Mouse (Mus musculus): ENCODE data around the gene Dnm1. TPM values are rescaled to one million over a fixed set of nuclear protein-coding genes. Genes with fewer than 3 reads are reported as not detected.
"Not testable (repeated sequence)": the region's sequence is repeated elsewhere in the genome, so short reads cannot be mapped to it uniquely, and the experiment has no call there.

Gene Dnm1
- total RNA-seq, 2 experiments from 2014 or later: 1,274 to 1,381 TPM

DNA sequence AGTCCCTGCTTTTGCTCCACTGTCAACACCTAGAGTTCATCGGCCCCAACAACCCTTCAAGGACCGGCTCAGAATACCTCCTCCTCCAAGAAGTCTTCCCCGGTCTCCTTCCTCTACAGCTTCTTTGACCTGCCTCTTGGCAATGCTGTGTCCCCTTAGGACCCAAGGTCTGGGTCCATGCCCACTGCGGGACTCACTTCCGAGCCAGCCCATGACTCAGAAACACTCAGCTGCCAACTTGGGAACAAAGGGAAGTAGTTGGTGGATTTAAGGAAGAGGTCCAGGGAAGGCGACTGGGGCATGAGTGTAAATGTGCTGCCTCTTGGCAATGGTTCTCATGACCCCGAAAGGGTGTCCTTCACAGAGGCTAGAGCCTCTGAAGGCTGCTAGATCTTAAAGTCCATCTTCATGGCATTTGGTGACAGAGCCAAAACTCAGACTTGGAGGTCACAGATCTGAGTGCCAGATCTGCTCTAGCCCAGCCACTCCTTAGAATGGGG is 26.9 kb upstream of the Dnm1 start:
- Histone ChIP-seq H3K4me3 (peak overlapping the region; percentile 3; the same call in 1 of the 2 replicates), H3K27ac (0 out of 2 replicates have a peak overlapping the region, but pooled peaks have one; percentile 92)
- TF ChIP-seq CTCF (conservative IDR thresholded peaks at IDR 0.05): no peak
- no peak for DNase-seq (ENCODE audit: low spot score in 2 of 2)

- no peak for DNase-seq (ENCODE audit: low spot score in 2 of 2)
- no peak overlapping the region for H3K4me3 ChIP-seq
- no peak overlapping the region for H3K27ac ChIP-seq
- no peak for TF ChIP-seq CTCF (conservative IDR thresholded peaks at IDR 0.05)
These were observed 23.8 kb upstream of the Dnm1 start for GRCm38 (mm10) chr2:32376963-32377362.

DNA sequence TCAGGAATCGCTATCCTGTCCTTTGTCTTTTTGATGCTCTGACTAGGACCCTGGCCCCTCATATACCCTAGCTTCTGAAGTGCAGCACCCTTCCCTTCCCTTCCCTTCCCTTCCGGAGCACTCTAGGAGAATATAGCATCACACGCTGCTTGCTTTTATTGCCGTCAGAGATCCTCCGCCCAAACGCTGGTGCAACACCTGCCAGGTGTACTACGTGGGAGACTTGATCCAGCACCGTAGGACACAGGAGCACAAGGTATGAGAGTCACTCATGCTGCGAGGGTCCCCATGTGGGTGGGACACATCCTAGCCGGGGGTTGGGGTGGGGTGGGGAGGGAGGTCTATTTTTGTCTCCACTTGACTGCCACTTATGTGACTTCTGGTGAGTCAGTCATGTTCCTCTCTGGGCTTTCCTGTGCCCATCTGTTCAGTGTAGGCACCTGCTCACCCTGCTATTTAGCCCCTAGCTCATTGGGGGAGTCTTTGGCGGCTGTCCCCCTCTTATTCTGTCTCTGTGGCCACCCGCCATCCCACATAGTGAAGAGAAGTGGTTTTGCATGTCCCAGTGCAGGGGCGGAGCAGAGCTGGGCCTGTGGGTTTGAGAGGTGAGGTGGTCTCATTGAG is 22.3 kb upstream of the Dnm1 start:
- peak overlapping the region; percentile 51; the same call in 1 of the 2 replicates for H3K27ac ChIP-seq
- DNase-seq (ENCODE audit: low spot score in 2 of 2): peak in 1 of 2 experiments; percentile 24
- TF ChIP-seq CTCF (conservative IDR thresholded peaks at IDR 0.05): no peak
- no peak overlapping the region for H3K4me3 ChIP-seq

DNA sequence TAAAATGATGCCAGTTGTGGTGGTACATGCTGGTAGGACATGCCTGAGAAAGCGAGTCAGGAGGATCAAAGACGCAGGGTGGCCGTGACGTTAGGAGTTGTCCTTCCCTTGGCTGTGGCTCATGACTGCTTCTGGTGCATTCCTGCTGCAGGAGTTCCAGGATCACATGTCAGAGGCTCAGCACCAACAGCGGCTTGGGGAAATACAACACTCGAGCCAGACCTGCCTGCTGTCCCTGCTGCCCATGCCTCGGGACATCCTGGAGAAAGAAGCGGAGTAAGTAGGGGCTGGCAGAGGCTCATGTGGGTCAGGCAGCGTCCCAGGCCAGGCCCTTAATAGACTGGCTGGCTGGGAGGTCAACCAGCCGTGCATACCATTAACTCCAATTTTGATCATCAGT is 21.1 kb upstream of the Dnm1 start:
- TF ChIP-seq CTCF (conservative IDR thresholded peaks at IDR 0.05): no peak
- no peak overlapping the region for H3K27ac ChIP-seq
- no peak overlapping the region for H3K4me3 ChIP-seq
- DNase-seq (ENCODE audit: low spot score in 2 of 2): no peak

- no peak for TF ChIP-seq CTCF (conservative IDR thresholded peaks at IDR 0.05)
- no peak for DNase-seq (ENCODE audit: low spot score in 2 of 2)
These were observed 14.2 kb upstream of the Dnm1 start for GRCm38 (mm10) chr2:32367315-32367714.

GRCm38 (mm10) chr2:32364121-32364520 is 11.0 kb upstream of the Dnm1 start:
- DNase-seq (ENCODE audit: low spot score in 2 of 2): no peak
- Histone ChIP-seq H3K4me3 (peak overlapping the region; percentile 79; the same call in 1 of the 2 replicates), H3K27ac (no peak overlapping the region)
- TF ChIP-seq CTCF (conservative IDR thresholded peaks at IDR 0.05): no peak

More at GRCm38 (mm10) chr2:32367315-32367714, 14.2 kb upstream of the Dnm1 start:
- Histone ChIP-seq H3K27ac (no peak overlapping the region), H3K4me3 (no peak overlapping the region)

DNA sequence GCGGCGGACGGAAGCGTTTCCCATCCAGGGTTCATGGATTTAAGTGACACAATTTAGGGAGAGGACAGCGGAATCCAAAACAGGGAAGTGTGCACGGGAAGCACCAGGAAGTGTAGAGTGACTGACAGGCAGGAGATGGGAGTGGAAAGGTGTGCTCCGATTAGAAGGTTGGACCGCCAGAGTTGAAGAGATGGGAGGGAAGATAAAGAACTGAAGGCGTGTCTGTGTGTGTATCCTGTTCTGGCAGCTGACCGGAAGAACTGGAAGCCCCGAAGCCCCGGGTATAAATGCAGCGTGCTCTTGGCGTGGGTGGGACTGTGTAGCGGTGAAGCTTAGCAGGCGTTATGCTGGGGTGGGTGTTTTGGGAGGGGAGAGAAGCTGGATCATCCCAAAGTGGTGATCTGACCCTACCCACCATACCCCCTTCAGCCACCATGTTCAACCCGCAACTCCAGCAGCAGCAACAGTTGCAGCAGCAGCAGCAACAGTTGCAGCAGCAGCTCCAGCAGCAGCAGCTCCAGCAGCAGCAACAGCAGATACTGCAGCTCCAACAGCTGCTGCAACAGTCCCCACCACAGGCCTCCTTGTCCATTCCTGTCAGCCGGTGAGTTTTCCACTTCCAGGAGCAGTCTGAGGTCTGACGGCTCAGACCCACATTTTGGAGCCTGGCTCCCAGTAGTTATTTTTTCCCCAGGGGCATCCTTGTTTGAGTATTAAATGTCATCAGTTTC is 10.4 kb upstream of the Dnm1 start:
- DNase-seq (ENCODE audit: low spot score in 2 of 2): no peak
- TF ChIP-seq CTCF (conservative IDR thresholded peaks at IDR 0.05): no peak
- Histone ChIP-seq H3K27ac (peak overlapping the region; percentile 96), H3K4me3 (peak overlapping the region; percentile 79)

- DNase-seq (ENCODE audit: low spot score in 2 of 2): peak; percentile 84 to 93
- Histone ChIP-seq H3K27ac (peak overlapping the region; percentile 96), H3K4me3 (peak overlapping the region; percentile 79)
- TF ChIP-seq CTCF (conservative IDR thresholded peaks at IDR 0.05): peak; percentile 98
These were observed 9.7 kb upstream of the Dnm1 start for GRCm38 (mm10) chr2:32362817-32363340.

- Histone ChIP-seq H3K27ac (peak overlapping the region; percentile 96), H3K4me3 (peak overlapping the region; percentile 79)
- not testable (repeated sequence) for DNase-seq (ENCODE audit: low spot score in 2 of 2)
These were observed 9.1 kb upstream of the Dnm1 start for GRCm38 (mm10) chr2:32362274-32362673.

GRCm38 (mm10) chr2:32361437-32361836 is 8.3 kb upstream of the Dnm1 start:
- TF ChIP-seq CTCF (conservative IDR thresholded peaks at IDR 0.05): peak; percentile 82
- peak overlapping the region; percentile 58 for H3K4me3 ChIP-seq
- peak overlapping the region; percentile 97 for H3K27ac ChIP-seq
- peak; percentile 65 to 71 for DNase-seq (ENCODE audit: low spot score in 2 of 2)

GRCm38 (mm10) chr2:32360741-32361140 is 7.6 kb upstream of the Dnm1 start:
- TF ChIP-seq CTCF (conservative IDR thresholded peaks at IDR 0.05): no peak
- Histone ChIP-seq H3K4me3 (peak overlapping the region; percentile 58), H3K27ac (peak overlapping the region; percentile 97)
- DNase-seq (ENCODE audit: low spot score in 2 of 2): peak; percentile 69 to 89

- peak overlapping the region; percentile 64; the same call in 1 of the 2 replicates for H3K27ac ChIP-seq
- H3K4me3 ChIP-seq: no peak overlapping the region
- no peak for DNase-seq (ENCODE audit: low spot score in 2 of 2)
- no peak for TF ChIP-seq CTCF (conservative IDR thresholded peaks at IDR 0.05)
These were observed 5.2 kb upstream of the Dnm1 start for GRCm38 (mm10) chr2:32358381-32358780.

GRCm38 (mm10) chr2:32357710-32358109 is 4.6 kb upstream of the Dnm1 start:
- DNase-seq (ENCODE audit: low spot score in 2 of 2): no peak
- Histone ChIP-seq H3K27ac (no peak overlapping the region), H3K4me3 (no peak overlapping the region)
- no peak for TF ChIP-seq CTCF (conservative IDR thresholded peaks at IDR 0.05)
